Mouse (Mus musculus): ENCODE results near the gene Fam205a1.

GRCm38 (mm10) chr4:42902730-42903129 is 49.0 kb upstream of the Fam205a1 start:
- no peak for TF ChIP-seq CTCF (IDR thresholded peaks at IDR 0.05; ENCODE audit: low read depth, low read length)
- no peak for TF ChIP-seq POLR2A (IDR thresholded peaks at IDR 0.05; ENCODE audit: borderline replicate concordance, low read depth, low read length)

All from bone marrow macrophage, adult 2 months (primary cell).